Mouse (Mus musculus): ENCODE data around the gene Klri2. TPM values are rescaled to one million over a fixed set of nuclear protein-coding genes. Genes with fewer than 3 reads are reported as not detected.

Gene Klri2
- total and polyA plus RNA-seq, 3 experiments = not detected

- no peak overlapping the region for H3K9ac ChIP-seq (ENCODE audit: insufficient read depth, low read depth)
- in situ Hi-C loops (cut with MboI; ENCODE audit: low pct_ligation_motif_present, low pct_unique_long_range_greater_than_20kb, low sequenced_read_pairs) = no loop called here
- no peak overlapping the region for H3K4me3 ChIP-seq (replicated peaks in 1 of 3; ENCODE audit: low read depth in 2 of 3, low read length in 2 of 3, poor library complexity in 1 of 3)
- DNase-seq (ENCODE audit: extremely low read depth) = no peak
- H3K27me3 ChIP-seq (replicated peaks) = no peaks in the 10 kb centered on the region
- H3K79me2 ChIP-seq (replicated peaks; ENCODE audit: control insufficient read depth, extremely low read depth, insufficient read depth, poor library complexity, severe bottlenecking) = no peaks in the 10 kb centered on the region
- dilution Hi-C loops (cut with MboI; ENCODE audit: extremely low pct_ligation_motif_present, extremely low pct_unique_long_range_greater_than_20kb, low sequenced_read_pairs) = no loop called here
- no peaks in the 10 kb centered on the region for H3K9me3 ChIP-seq (replicated peaks; ENCODE audit: low read length)
- no peak overlapping the region for H3K4me2 ChIP-seq (ENCODE audit: insufficient read depth, low read depth, poor library complexity, severe bottlenecking)
- H3K4me1 ChIP-seq (ENCODE audit: control insufficient read depth in 1 of 2, insufficient read depth in 2 of 2) = peaks cover 0 to 8% of the 10 kb centered on the region in 2 experiments; a peak in 1 of 4 replicates
- H3K27ac ChIP-seq (ENCODE audit: insufficient read depth, low read depth) = no peak overlapping the region
- TF ChIP-seq SMC3 (IDR thresholded peaks at IDR 0.05; ENCODE audit: low read depth, low read length) (no peak), MAZ (IDR thresholded peaks at IDR 0.05; ENCODE audit: low read depth, low read length) (no peak), MAFK (IDR thresholded peaks at IDR 0.05; ENCODE audit: insufficient replicate concordance, low read length) (no peak), SIN3A (IDR thresholded peaks at IDR 0.05; ENCODE audit: low read length) (no peak), ZNF384 (IDR thresholded peaks at IDR 0.05; ENCODE audit: low read depth, low read length) (no peak), CHD1 (IDR thresholded peaks at IDR 0.05; ENCODE audit: low read depth, low read length) (no peak), PAX5 (IDR thresholded peaks at IDR 0.05; ENCODE audit: low read length) (no peak), MEF2A (IDR thresholded peaks at IDR 0.05; ENCODE audit: borderline replicate concordance, low read depth, low read length) (no peak), IRF4 (IDR thresholded peaks at IDR 0.05; ENCODE audit: low read depth, low read length) (no peak), JUND (conservative IDR thresholded peaks at IDR 0.05; ENCODE audit: low read depth, low read length) (no peak), HCFC1 (IDR thresholded peaks at IDR 0.05; ENCODE audit: low read depth, low read length) (no peak)
- H3K36me3 ChIP-seq (replicated peaks in 1 of 2; ENCODE audit: control insufficient read depth in 1 of 2, insufficient read depth in 1 of 2, low read length in 1 of 2) = no peaks in the 10 kb centered on the region
These were observed 7.4 kb upstream of the Klri2 start for GRCm38 (mm10) chr6:129747654-129748032.

GRCm38 (mm10) chr6:129747016-129747653, 6.9 kb upstream of the Klri2 start:
- Histone ChIP-seq H3K4me2 (ENCODE audit: insufficient read depth, low read depth, poor library complexity, severe bottlenecking) (no peak overlapping the region), H3K36me3 (replicated peaks in 1 of 2; ENCODE audit: control insufficient read depth in 1 of 2, insufficient read depth in 1 of 2, low read length in 1 of 2) (no peaks in the 10 kb centered on the region), H3K4me3 (replicated peaks in 1 of 3; ENCODE audit: low read depth in 2 of 3, low read length in 2 of 3, poor library complexity in 1 of 3) (no peak overlapping the region), H3K27ac (ENCODE audit: insufficient read depth, low read depth) (no peak overlapping the region), H3K9me3 (replicated peaks; ENCODE audit: low read length) (no peaks in the 10 kb centered on the region), H3K27me3 (replicated peaks) (no peaks in the 10 kb centered on the region), H3K9ac (ENCODE audit: insufficient read depth, low read depth) (no peak overlapping the region), H3K4me1 (ENCODE audit: control insufficient read depth in 1 of 2, insufficient read depth in 2 of 2) (peaks cover 0 to 8% of the 10 kb centered on the region in 2 experiments; a peak in 1 of 4 replicates), H3K79me2 (replicated peaks; ENCODE audit: control insufficient read depth, extremely low read depth, insufficient read depth, poor library complexity, severe bottlenecking) (no peaks in the 10 kb centered on the region)
- dilution Hi-C loops (cut with MboI; ENCODE audit: extremely low pct_ligation_motif_present, extremely low pct_unique_long_range_greater_than_20kb, low sequenced_read_pairs) = no loop called here
- TF ChIP-seq CHD1 (IDR thresholded peaks at IDR 0.05; ENCODE audit: low read depth, low read length) = no peak
- TF ChIP-seq EP300 (IDR thresholded peaks at IDR 0.05; ENCODE audit: low read length) = peak; percentile 47
- in situ Hi-C loops (cut with MboI; ENCODE audit: low pct_ligation_motif_present, low pct_unique_long_range_greater_than_20kb, low sequenced_read_pairs) = no loop called here
- DNase-seq (ENCODE audit: extremely low read depth) = peak; percentile 59

- Histone ChIP-seq H3K27me3 (replicated peaks) (no peaks in the 10 kb centered on the region), H3K9me3 (replicated peaks; ENCODE audit: low read length) (no peaks in the 10 kb centered on the region), H3K4me2 (ENCODE audit: insufficient read depth, low read depth, poor library complexity, severe bottlenecking) (no peak overlapping the region), H3K9ac (ENCODE audit: insufficient read depth, low read depth) (no peak overlapping the region), H3K27ac (ENCODE audit: insufficient read depth, low read depth) (no peak overlapping the region), H3K4me1 (ENCODE audit: control insufficient read depth in 1 of 2, insufficient read depth in 2 of 2) (peaks cover 0 to 8% of the 10 kb centered on the region in 2 experiments; a peak in 1 of 4 replicates), H3K4me3 (replicated peaks in 1 of 3; ENCODE audit: low read depth in 2 of 3, low read length in 2 of 3, poor library complexity in 1 of 3) (no peak overlapping the region), H3K36me3 (replicated peaks in 1 of 2; ENCODE audit: control insufficient read depth in 1 of 2, insufficient read depth in 1 of 2, low read length in 1 of 2) (no peaks in the 10 kb centered on the region), H3K79me2 (replicated peaks; ENCODE audit: control insufficient read depth, extremely low read depth, insufficient read depth, poor library complexity, severe bottlenecking) (no peaks in the 10 kb centered on the region)
- in situ Hi-C loops (cut with MboI; ENCODE audit: low pct_ligation_motif_present, low pct_unique_long_range_greater_than_20kb, low sequenced_read_pairs) = no loop called here
- no peak for DNase-seq (ENCODE audit: extremely low read depth)
- dilution Hi-C loops (cut with MboI; ENCODE audit: extremely low pct_ligation_motif_present, extremely low pct_unique_long_range_greater_than_20kb, low sequenced_read_pairs) = no loop called here
- peak; percentile 5 for TF ChIP-seq RAD21 (IDR thresholded peaks at IDR 0.05; ENCODE audit: low read depth, low read length)
- TF ChIP-seq ZNF384 (IDR thresholded peaks at IDR 0.05; ENCODE audit: low read depth, low read length) = no peak
- peak in 1 of 2 experiments; percentile 46; a peak in 2 of 4 replicates for TF ChIP-seq CTCF (conservative IDR thresholded peaks at IDR 0.05 in 1 of 2, IDR thresholded peaks at IDR 0.05 in 1 of 2; ENCODE audit: low read depth in 2 of 2, low read length in 2 of 2)
These were observed 5.9 kb upstream of the Klri2 start for GRCm38 (mm10) chr6:129746151-129746550.

All from CH12.LX (cell line).